Mouse (Mus musculus) kidney, adult 8-10 months (tissue): ENCODE results near the gene A830031A19Rik.
A peak's percentile ranks its signal among the peaks of the same experiment; 100 is the strongest.

Experiments used
- DNase-seq, 2 experiments: peaks; one replicate each; pipeline ENCODE4 v3.0.0; 2022

A830031A19Rik gene

GRCm38 (mm10) chr11:24074634-24075104 is at the start of gene A830031A19Rik:
Gene A830031A19Rik (minus strand): TSS chr11:24075054.
- no peak for DNase-seq

GRCm38 (mm10) chr11:24123991-24124390 is 49.1 kb upstream of the A830031A19Rik start:
- no peak for DNase-seq

GRCm38 (mm10) chr11:24122899-24123298 is 48.0 kb upstream of the A830031A19Rik start:
- DNase-seq, result peak in 1 of 2 experiments; percentile 11

- no peak for DNase-seq
Measured at GRCm38 (mm10) chr11:24121136-24121535, 46.3 kb upstream of the A830031A19Rik start.

- no peak for DNase-seq
Measured at GRCm38 (mm10) chr11:24116582-24117318, 41.9 kb upstream of the A830031A19Rik start.

GRCm38 (mm10) chr11:24116041-24116440 is 41.2 kb upstream of the A830031A19Rik start:
- no peak for DNase-seq

GRCm38 (mm10) chr11:24115017-24115752 is 40.3 kb upstream of the A830031A19Rik start:
- DNase-seq, result no peak

- no peak for DNase-seq
Measured at GRCm38 (mm10) chr11:24111720-24112119, 36.9 kb upstream of the A830031A19Rik start.

GRCm38 (mm10) chr11:24110113-24110512 is 35.3 kb upstream of the A830031A19Rik start:
- no peak for DNase-seq

GRCm38 (mm10) chr11:24109388-24109787 is 34.5 kb upstream of the A830031A19Rik start:
- no peak for DNase-seq

GRCm38 (mm10) chr11:24108974-24109373 is 34.1 kb upstream of the A830031A19Rik start:
- no peak for DNase-seq

- no peak for DNase-seq
Measured at GRCm38 (mm10) chr11:24107414-24107813, 32.6 kb upstream of the A830031A19Rik start.

GRCm38 (mm10) chr11:24103128-24103742 is 28.4 kb upstream of the A830031A19Rik start:
- no peak for DNase-seq

- DNase-seq, result no peak
Measured at GRCm38 (mm10) chr11:24102372-24102771, 27.5 kb upstream of the A830031A19Rik start.

GRCm38 (mm10) chr11:24101625-24102024 is 26.8 kb upstream of the A830031A19Rik start:
- no peak for DNase-seq

- DNase-seq, result no peak
Measured at GRCm38 (mm10) chr11:24100449-24101070, 25.7 kb upstream of the A830031A19Rik start.

- peak in 1 of 2 experiments; percentile 19 for DNase-seq
Measured at GRCm38 (mm10) chr11:24099886-24100293, 25.0 kb upstream of the A830031A19Rik start.

- no peak for DNase-seq
Measured at GRCm38 (mm10) chr11:24099215-24099614, 24.4 kb upstream of the A830031A19Rik start.

GRCm38 (mm10) chr11:24098662-24099061 is 23.8 kb upstream of the A830031A19Rik start:
- DNase-seq, result no peak

GRCm38 (mm10) chr11:24098069-24098468 is 23.2 kb upstream of the A830031A19Rik start:
- no peak for DNase-seq

- DNase-seq, result no peak
Measured at GRCm38 (mm10) chr11:24097026-24097425, 22.2 kb upstream of the A830031A19Rik start.

- DNase-seq, result no peak
Measured at GRCm38 (mm10) chr11:24096483-24096882, 21.6 kb upstream of the A830031A19Rik start.
